Mouse (Mus musculus) neural tube, embryonic 11.5 days (tissue): ENCODE data around the gene Ostf1. TPM values are rescaled to one million over a fixed set of nuclear protein-coding genes. Genes with fewer than 3 reads are reported as not detected.

Experiments
- ATAC-seq: fragments of 200-750 bp; cut with Nextera tagmentation; 2 replicates; pipeline ENCODE4 v1.8.0; 2017; ENCODE audit warnings: moderate number of reproducible peaks, mild to moderate bottlenecking, moderate TSS enrichment, moderate library complexity; ENCODE audit not compliant: insufficient read depth, low FRiP score, low TSS enrichment
- DNase-seq: peaks from one replicate; pipeline ENCODE4 v3.0.0-alpha.2; 2015; ENCODE audit warnings: low spot score
- H3K27ac ChIP-seq: fragments of 300-500 bp; sonication (generic); 2 replicates; pipeline ENCODE4 v1.5.1; 2014; ENCODE audit warnings: low read depth, mild to moderate bottlenecking, low read length
- H3K27me3 ChIP-seq: fragments of 300-500 bp; sonication (generic); 2 replicates; pipeline ENCODE4 v1.6.1; 2014; ENCODE audit warnings: mild to moderate bottlenecking, low read length, mixed read lengths; ENCODE audit not compliant: control insufficient read depth, insufficient read depth
- H3K36me3 ChIP-seq: fragments of 300-500 bp; sonication (generic); 2 replicates; pipeline ENCODE4 v1.6.1; 2014; ENCODE audit warnings: mild to moderate bottlenecking, low read length, moderate library complexity, mixed read lengths; ENCODE audit not compliant: control insufficient read depth, insufficient read depth
- H3K4me1 ChIP-seq: fragments of 300-500 bp; sonication (generic); 2 replicates; pipeline ENCODE4 v1.6.1; 2014; ENCODE audit warnings: low read length, mixed read lengths; ENCODE audit not compliant: control insufficient read depth, insufficient read depth
- H3K4me2 ChIP-seq: fragments of 300-500 bp; sonication (generic); 2 replicates; pipeline ENCODE4 v1.6.1; 2014; ENCODE audit warnings: low read depth, mild to moderate bottlenecking, moderate library complexity
- H3K4me3 ChIP-seq: fragments of 300-500 bp; sonication (generic); 2 replicates; pipeline ENCODE4 v1.5.1; 2014; ENCODE audit warnings: low read depth, low read length
- H3K9ac ChIP-seq: fragments of 300-500 bp; sonication (generic); 2 replicates; pipeline ENCODE4 v1.6.1; 2014; ENCODE audit warnings: mild to moderate bottlenecking, low read length
- H3K9me3 ChIP-seq: fragments of 300-500 bp; sonication (generic); 2 replicates; pipeline ENCODE4 v1.6.1; 2016; ENCODE audit warnings: low read length; ENCODE audit not compliant: control insufficient read depth
- WGBS: fragments of 180-500 bp; shearing (Covaris S2); extraction: QIAGEN DNeasy Blood & Tissue Kit; methylation state at CpG from one replicate; pipeline ENCODE4 v1.1.7; 2014; 5-methylcytosine and 5-hydroxymethylcytosine counted together
- polyA plus RNA-seq: library from polyadenylated mRNA; unstranded; fragments of >200 nt; fragmentation: Nextera tagmentation; extraction: Ambion mirVana; gene quantifications from 2 replicates; pipeline ENCODE4 v1.2.1, GENCODE M21; 2014

Ostf1 gene
- polyA plus RNA-seq: 50.0 and 51.7 TPM in 2 replicates

DNA sequence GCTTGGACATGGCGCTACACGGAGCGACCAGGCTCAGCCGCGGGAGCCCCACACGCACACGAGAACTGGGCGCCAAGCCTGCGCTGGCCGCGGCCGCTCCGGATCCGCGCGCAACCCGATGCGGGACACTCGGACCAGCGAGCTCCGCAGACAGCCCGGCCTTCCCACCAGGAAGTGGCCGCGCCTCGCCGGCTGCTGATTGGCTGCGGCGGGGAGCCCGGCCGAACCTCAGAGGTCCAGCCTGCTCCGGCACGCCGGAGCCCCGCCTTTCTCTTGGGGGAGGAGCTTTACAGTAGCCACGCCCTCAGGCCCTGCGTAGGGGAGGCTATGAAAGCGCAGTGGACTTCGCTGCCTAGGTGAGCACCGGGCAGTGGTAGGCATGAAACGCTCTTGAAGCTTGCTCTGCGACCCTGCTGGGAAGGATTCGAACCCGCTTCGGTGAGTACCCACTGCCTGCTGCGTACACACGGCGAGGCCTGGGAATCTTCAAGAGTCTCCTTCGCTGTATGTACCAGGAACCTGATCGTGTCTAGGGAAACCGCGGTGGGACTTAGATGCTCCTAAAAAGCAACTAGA is at the start of gene Ostf1, which contains the start of gene Nmrk1:
Gene Ostf1, minus strand, starts transcription at position 180 of the 576 bp plus-strand sequence.
Gene Nmrk1, plus strand, starts transcription at position 307 of the 576 bp plus-strand sequence.
- 1% methylated on average over 50 of the region's 51 CpGs for WGBS
- Histone ChIP-seq H3K4me2 (peak within 1 kb of the TSS; percentile 84), H3K9me3 (no peaks in the 10 kb centered on the region), H3K36me3 (no peaks in the 10 kb centered on the region), H3K27ac (peak within 1 kb of the TSS; percentile 75), H3K9ac (peak within 1 kb of the TSS; percentile 69), H3K4me3 (peak within 1 kb of the TSS; percentile 78), H3K4me1 (no peaks in the 10 kb centered on the region), H3K27me3 (no peaks in the 10 kb centered on the region)
- ATAC-seq: peak; percentile 98
- peak; percentile 96 for DNase-seq

DNA sequence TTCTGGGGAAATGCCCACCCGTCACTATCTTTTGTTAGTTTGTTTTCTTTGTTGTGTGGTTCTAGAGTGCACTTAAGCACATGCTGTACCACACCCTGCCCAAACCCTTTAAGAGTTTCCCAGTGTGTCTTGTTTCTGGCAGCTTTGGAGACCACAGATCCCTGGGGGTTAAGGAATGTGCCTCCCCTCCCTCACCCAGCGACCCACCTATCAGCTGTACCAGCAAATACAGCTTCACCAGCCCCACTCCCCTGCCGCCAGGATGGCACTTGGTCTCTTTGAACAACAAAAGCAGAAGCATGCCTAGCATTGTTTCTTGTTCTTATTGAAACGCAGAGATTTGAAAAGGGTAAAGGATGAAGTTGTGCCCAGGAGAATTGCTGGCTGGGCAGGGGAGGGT is 41.5 kb upstream of the Ostf1 start:
- no peak overlapping the region; the same call in 1 of the 2 replicates for H3K9ac ChIP-seq
- no peak overlapping the region for H3K4me3 ChIP-seq
- peaks cover 18% of the 10 kb centered on the region for H3K4me1 ChIP-seq
- H3K4me2 ChIP-seq: peak overlapping the region; percentile 25
- no peak for ATAC-seq
- 10% methylated on average over 4 of the region's 4 CpGs for WGBS
- DNase-seq: no peak
- no peaks in the 10 kb centered on the region for H3K36me3 ChIP-seq
- H3K9me3 ChIP-seq: no peaks in the 10 kb centered on the region
- H3K27ac ChIP-seq: no peak overlapping the region
- H3K27me3 ChIP-seq: no peaks in the 10 kb centered on the region

DNA sequence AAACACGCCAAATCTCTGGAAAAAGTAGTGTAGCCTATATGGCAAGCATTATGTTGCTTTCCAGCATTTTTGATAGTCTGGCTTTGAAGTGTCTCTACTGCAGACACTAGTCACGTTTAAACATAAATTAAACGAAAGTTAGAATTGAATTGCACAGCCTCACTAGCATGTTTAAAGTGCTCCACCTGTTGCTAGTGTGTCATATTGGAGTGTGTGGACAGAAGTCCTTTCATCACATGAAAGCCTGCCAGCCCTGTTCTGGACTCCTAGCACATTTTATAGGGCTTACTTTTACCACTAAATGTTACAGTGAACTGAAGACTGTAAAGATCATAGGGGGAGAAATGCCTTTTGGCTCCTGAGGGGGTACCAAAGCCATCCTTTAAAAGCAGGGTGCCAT is 40.9 kb upstream of the Ostf1 start:
- peak overlapping the region; percentile 60 for H3K4me2 ChIP-seq
- H3K4me3 ChIP-seq: no peak overlapping the region

DNA sequence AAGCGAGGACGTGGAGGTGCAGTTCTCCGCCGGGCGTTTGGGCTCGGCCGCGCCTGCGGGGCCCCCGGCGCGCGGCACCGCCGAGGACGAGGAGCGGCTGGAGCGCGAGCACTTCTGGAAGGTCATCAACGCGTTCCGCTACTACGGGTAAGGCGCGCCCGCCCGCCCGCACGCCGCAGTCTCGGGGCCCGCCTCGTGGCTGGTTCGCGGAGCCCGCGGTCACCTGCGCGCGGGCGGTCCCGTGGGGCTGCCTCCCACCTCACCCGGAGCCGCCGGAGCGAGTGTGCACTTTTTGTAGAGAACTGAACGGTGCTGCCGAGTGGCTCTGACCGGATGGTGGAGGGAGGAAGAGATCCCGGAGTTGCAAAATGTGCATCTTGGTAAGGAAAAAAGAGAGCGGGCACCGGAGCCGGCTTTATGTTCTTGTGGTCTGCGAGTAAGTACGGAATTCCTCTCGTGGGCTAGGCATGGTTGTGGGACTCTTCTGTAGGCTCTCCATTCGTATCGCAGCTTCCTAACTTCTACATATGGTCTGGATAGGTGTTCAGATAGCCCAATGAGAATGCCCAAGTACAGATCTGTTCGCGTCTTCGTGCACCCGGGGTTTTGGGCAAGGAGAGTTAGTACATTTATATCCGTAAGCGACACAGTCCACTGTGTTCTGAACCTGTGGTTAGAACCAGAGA is 39.6 kb upstream of the Ostf1 start:
- DNase-seq: peak; percentile 56
- Histone ChIP-seq H3K27ac (peak overlapping the region; percentile 46; the same call in 1 of the 2 replicates), H3K27me3 (no peaks in the 10 kb centered on the region), H3K9me3 (no peaks in the 10 kb centered on the region), H3K9ac (peak overlapping the region; percentile 79), H3K4me3 (peak overlapping the region; percentile 76), H3K36me3 (no peaks in the 10 kb centered on the region), H3K4me1 (peaks cover 18% of the 10 kb centered on the region), H3K4me2 (peak overlapping the region; percentile 60)
- WGBS: under 1% methylated on average over 54 of the region's 64 CpGs
- ATAC-seq: peak; percentile 2; the same call in 1 of the 2 replicates

More for the DNA sequence above, 40.9 kb upstream of the Ostf1 start:
- no peak for ATAC-seq
- no peak overlapping the region; the same call in 1 of the 2 replicates for H3K9ac ChIP-seq
- 66% methylated on average over 3 of the region's 3 CpGs for WGBS
- H3K27ac ChIP-seq: no peak overlapping the region
- H3K36me3 ChIP-seq: no peaks in the 10 kb centered on the region
- no peaks in the 10 kb centered on the region for H3K9me3 ChIP-seq
- peaks cover 18% of the 10 kb centered on the region for H3K4me1 ChIP-seq
- H3K27me3 ChIP-seq: no peaks in the 10 kb centered on the region
- no peak for DNase-seq

DNA sequence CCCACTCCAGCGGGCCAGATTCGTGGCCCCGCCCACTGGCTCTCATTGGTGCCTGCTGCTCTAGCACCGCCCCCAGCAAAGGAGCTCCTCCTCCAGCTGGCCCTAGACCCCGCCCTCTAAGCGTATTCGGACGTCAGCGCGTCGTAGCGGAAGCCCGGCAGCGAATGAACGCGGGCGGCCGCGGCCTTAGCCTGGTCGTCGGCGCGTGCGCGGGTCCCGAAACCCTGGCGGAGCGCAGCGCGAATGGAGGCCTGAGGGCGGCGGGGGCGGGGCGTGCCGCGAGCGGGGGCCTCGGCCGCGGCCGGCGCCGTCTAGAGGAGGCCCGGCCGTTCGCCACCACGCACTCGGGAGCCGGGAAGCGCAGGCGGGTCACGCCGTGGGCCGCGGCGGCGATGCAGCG is 39.0 kb upstream of the Ostf1 start, which contains the start of gene Carnmt1:
Gene Carnmt1, plus strand, starts transcription at position 157 of the 400 bp plus-strand sequence.
- under 1% methylated on average over 35 of the region's 58 CpGs for WGBS
- peak; percentile 99 for ATAC-seq
- Histone ChIP-seq H3K9ac (peak within 1 kb of the TSS; percentile 79), H3K9me3 (no peaks in the 10 kb centered on the region), H3K27ac (peak within 1 kb of the TSS; percentile 46; the same call in 1 of the 2 replicates), H3K4me2 (peak within 1 kb of the TSS; percentile 60), H3K36me3 (no peaks in the 10 kb centered on the region), H3K27me3 (no peaks in the 10 kb centered on the region), H3K4me1 (peaks cover 18% of the 10 kb centered on the region), H3K4me3 (peak within 1 kb of the TSS; percentile 76)
- peak; percentile 99 for DNase-seq

DNA sequence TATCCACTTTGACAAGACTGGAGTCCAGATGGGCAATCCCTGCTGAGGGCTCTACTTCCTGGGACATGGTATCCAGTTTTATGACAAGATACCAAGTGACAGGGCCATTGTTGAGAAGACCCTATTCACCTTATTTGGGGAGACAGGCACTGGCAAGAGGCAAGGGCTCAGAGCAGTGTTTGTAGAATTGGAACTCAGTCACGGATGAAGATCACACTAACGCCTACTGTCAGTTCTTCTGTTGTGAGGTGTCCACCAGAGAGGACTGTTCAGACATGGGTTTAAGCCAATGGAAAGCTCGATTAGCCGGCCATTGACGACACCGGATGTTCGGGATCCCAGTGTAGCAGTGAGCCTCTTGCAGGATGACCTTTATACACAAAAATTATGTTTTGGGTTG is 37.9 kb upstream of the Ostf1 start:
- Histone ChIP-seq H3K36me3 (no peaks in the 10 kb centered on the region), H3K4me1 (peaks cover 18% of the 10 kb centered on the region), H3K4me2 (no peak overlapping the region), H3K27ac (no peak overlapping the region), H3K4me3 (no peak overlapping the region), H3K9ac (no peak overlapping the region), H3K9me3 (no peaks in the 10 kb centered on the region), H3K27me3 (no peaks in the 10 kb centered on the region)
- DNase-seq (no peak), ATAC-seq (no peak)
- 93% methylated on average over 7 of the region's 7 CpGs for WGBS

DNA sequence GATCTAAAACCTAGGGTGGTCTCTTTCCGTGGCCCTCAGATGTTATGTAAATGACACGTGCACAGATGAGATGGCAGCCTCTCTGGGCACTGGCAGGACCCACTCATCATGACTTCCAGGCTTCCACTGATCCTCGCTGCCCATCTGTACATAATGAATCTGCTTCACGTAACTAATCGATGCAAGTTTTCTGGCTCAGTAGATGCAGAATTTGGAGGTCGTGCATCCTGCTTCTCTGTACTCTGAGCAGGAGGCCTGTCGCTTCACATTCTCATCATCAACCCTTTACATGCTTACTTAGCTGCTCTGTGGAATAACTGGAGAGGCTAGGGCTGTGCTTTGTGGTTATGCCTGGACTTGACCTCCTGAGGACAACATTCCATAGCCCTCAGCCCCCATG is 35.3 kb upstream of the Ostf1 start:
- Histone ChIP-seq H3K9me3 (no peaks in the 10 kb centered on the region), H3K9ac (no peak overlapping the region), H3K4me1 (peaks cover 3% of the 10 kb centered on the region; the same call in 1 of the 2 replicates), H3K27me3 (no peaks in the 10 kb centered on the region), H3K4me3 (no peak overlapping the region), H3K4me2 (no peak overlapping the region), H3K27ac (no peak overlapping the region), H3K36me3 (no peaks in the 10 kb centered on the region)
- WGBS: 87% methylated on average over 7 of the region's 7 CpGs
- DNase-seq (no peak), ATAC-seq (no peak)

DNA sequence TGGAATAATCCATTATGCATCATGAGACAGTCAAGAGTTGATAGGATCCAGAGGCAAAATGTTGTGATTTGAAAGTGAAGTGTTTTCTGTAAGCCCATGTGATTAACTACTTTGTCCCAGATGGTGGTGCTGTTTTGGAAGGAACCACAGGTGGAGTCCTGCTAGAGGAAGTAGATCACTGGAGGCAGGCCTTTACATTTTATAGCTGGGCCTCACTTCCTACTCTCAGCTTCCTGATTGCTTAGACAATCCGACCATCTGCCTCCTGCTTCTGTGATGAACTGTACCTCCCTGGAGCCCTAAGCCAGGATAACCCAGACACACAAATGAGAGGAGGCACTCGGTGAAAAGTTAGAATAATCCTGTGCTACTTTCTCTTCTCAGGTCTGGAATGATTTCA is 32.3 kb upstream of the Ostf1 start:
- Histone ChIP-seq H3K27ac (no peak overlapping the region), H3K9ac (no peak overlapping the region), H3K36me3 (no peaks in the 10 kb centered on the region), H3K4me3 (no peak overlapping the region), H3K9me3 (no peaks in the 10 kb centered on the region), H3K27me3 (no peaks in the 10 kb centered on the region), H3K4me1 (no peaks in the 10 kb centered on the region), H3K4me2 (no peak overlapping the region)
- no peak for ATAC-seq
- no peak for DNase-seq
- 50% methylated on average over 2 of the region's 2 CpGs for WGBS
